Mouse (Mus musculus) stomach, embryonic 14.5 days (tissue): Measurements from ENCODE around the gene Mycl. TPM values are rescaled to one million over a fixed set of nuclear protein-coding genes. Genes with fewer than 3 reads are reported as not detected.

ENCODE experiments used
- ATAC-seq: fragments of 200-750 bp; cut with Nextera tagmentation; 2 replicates; pipeline ENCODE4 v1.8.0; 2017; ENCODE audit warnings: low read depth, moderate TSS enrichment; ENCODE audit not compliant: insufficient number of reproducible peaks, insufficient read depth, low FRiP score
- H3K27ac ChIP-seq: fragments of 300-500 bp; sonication (generic); 2 replicates; pipeline ENCODE4 v1.5.1; 2014; ENCODE audit warnings: mild to moderate bottlenecking, low read length, moderate library complexity, mixed read lengths
- H3K27me3 ChIP-seq: fragments of 300-500 bp; sonication (generic); 2 replicates; pipeline ENCODE4 v1.6.1; 2014; ENCODE audit warnings: low read length, control low read depth, mixed read lengths; ENCODE audit not compliant: control insufficient read depth, insufficient read depth
- H3K36me3 ChIP-seq: fragments of 300-500 bp; sonication (generic); 2 replicates; pipeline ENCODE4 v1.6.1; 2014; ENCODE audit warnings: mild to moderate bottlenecking, control low read depth, low read length, moderate library complexity, mixed read lengths; ENCODE audit not compliant: control insufficient read depth, insufficient read depth
- H3K4me1 ChIP-seq: fragments of 300-500 bp; sonication (generic); 2 replicates; pipeline ENCODE4 v1.6.1; 2014; ENCODE audit warnings: low read length, control low read depth, mixed read lengths; ENCODE audit not compliant: control insufficient read depth, insufficient read depth
- H3K4me2 ChIP-seq: fragments of 300-500 bp; sonication (generic); replicated peaks from 2 replicates; pipeline ENCODE4 v1.6.1; 2014; ENCODE audit warnings: low read depth, low read length, control low read depth
- H3K4me3 ChIP-seq: fragments of 300-500 bp; sonication (generic); 2 replicates; pipeline ENCODE4 v1.5.1; 2014; ENCODE audit warnings: low read depth, low read length, control low read depth
- H3K9ac ChIP-seq: fragments of 300-500 bp; sonication (generic); replicated peaks from 2 replicates; pipeline ENCODE4 v1.6.1; 2014; ENCODE audit warnings: low read depth, mild to moderate bottlenecking, control low read depth, low read length, moderate library complexity, mixed read lengths
- H3K9me3 ChIP-seq: fragments of 300-500 bp; sonication (generic); 2 replicates; pipeline ENCODE4 v1.6.1; 2016; ENCODE audit warnings: low read depth, low read length, control low read depth; ENCODE audit not compliant: control insufficient read depth
- WGBS: fragments of 180-500 bp; shearing (Covaris S2); extraction: QIAGEN DNeasy Blood & Tissue Kit; methylation state at CpG from one replicate; pipeline ENCODE4 v1.1.7; 2014; 5-methylcytosine and 5-hydroxymethylcytosine counted together
- polyA plus RNA-seq: library from polyadenylated mRNA; unstranded; fragments of >200 nt; fragmentation: Nextera tagmentation; extraction: Ambion mirVana; gene quantifications from 2 replicates; pipeline ENCODE4 v1.2.1, GENCODE M21; 2014

The Mycl gene
- polyA plus RNA-seq, 1 experiment from 2014 or later = 26.9 TPM

- Histone ChIP-seq H3K27ac (no peak overlapping the region), H3K36me3 (peaks cover 8% of the 10 kb centered on the region), H3K4me2 (no peak overlapping the region), H3K4me3 (no peak overlapping the region), H3K9ac (no peak overlapping the region), H3K27me3 (no peaks in the 10 kb centered on the region), H3K4me1 (no peaks in the 10 kb centered on the region), H3K9me3 (no peaks in the 10 kb centered on the region)
- WGBS = 90% methylated on average over 2 of the region's 2 CpGs
- ATAC-seq = no peak
These were observed 39.4 kb downstream of the Mycl start for GRCm38 (mm10) chr4:123034841-123035240.

- H3K27me3 ChIP-seq = no peaks in the 10 kb centered on the region
- H3K9me3 ChIP-seq = no peaks in the 10 kb centered on the region
- H3K4me3 ChIP-seq = no peak overlapping the region
- H3K27ac ChIP-seq = no peak overlapping the region
- H3K4me1 ChIP-seq = no peaks in the 10 kb centered on the region
- peaks cover 12% of the 10 kb centered on the region for H3K36me3 ChIP-seq
- H3K4me2 ChIP-seq = no peak overlapping the region
- no peak for ATAC-seq
- H3K9ac ChIP-seq = no peak overlapping the region
- 92% methylated on average over 2 of the region's 2 CpGs for WGBS
These were observed 40.2 kb downstream of the Mycl start for GRCm38 (mm10) chr4:123035636-123036035.

GRCm38 (mm10) chr4:123036710-123037109, 41.3 kb downstream of the Mycl start:
- H3K27ac ChIP-seq = no peak overlapping the region

GRCm38 (mm10) chr4:123041131-123041530, 45.7 kb downstream of the Mycl start:
- ATAC-seq = no peak
- H3K4me1 ChIP-seq = peaks cover 2% of the 10 kb centered on the region; the same call in 1 of the 2 replicates
- H3K9ac ChIP-seq = no peak overlapping the region
- 90% methylated on average over 6 of the region's 6 CpGs for WGBS
- no peak overlapping the region for H3K4me3 ChIP-seq
- H3K9me3 ChIP-seq = no peaks in the 10 kb centered on the region
- H3K36me3 ChIP-seq = peaks cover 13% of the 10 kb centered on the region
- H3K27ac ChIP-seq = no peak overlapping the region
- H3K27me3 ChIP-seq = no peaks in the 10 kb centered on the region
- no peak overlapping the region for H3K4me2 ChIP-seq

More at GRCm38 (mm10) chr4:123036710-123037109, 41.3 kb downstream of the Mycl start:
- Histone ChIP-seq H3K4me3 (no peak overlapping the region), H3K9me3 (no peaks in the 10 kb centered on the region), H3K4me2 (no peak overlapping the region), H3K27me3 (no peaks in the 10 kb centered on the region), H3K9ac (no peak overlapping the region), H3K4me1 (no peaks in the 10 kb centered on the region), H3K36me3 (peaks cover 8% of the 10 kb centered on the region)
- ATAC-seq = no peak
- 39% methylated on average over 3 of the region's 3 CpGs for WGBS

GRCm38 (mm10) chr4:123043858-123044257, 48.4 kb downstream of the Mycl start:
- Histone ChIP-seq H3K9me3 (no peaks in the 10 kb centered on the region), H3K27me3 (no peaks in the 10 kb centered on the region), H3K4me3 (no peak overlapping the region), H3K4me1 (peaks cover 3% of the 10 kb centered on the region; the same call in 1 of the 2 replicates), H3K4me2 (no peak overlapping the region), H3K9ac (no peak overlapping the region), H3K27ac (no peak overlapping the region), H3K36me3 (peaks cover 16% of the 10 kb centered on the region)
- ATAC-seq = no peak
- 93% methylated on average over 1 of the region's 1 CpGs for WGBS

GRCm38 (mm10) chr4:123044842-123045241, 49.4 kb downstream of the Mycl start:
- Histone ChIP-seq H3K4me3 (no peak overlapping the region), H3K9me3 (no peaks in the 10 kb centered on the region), H3K4me1 (peaks cover 3% of the 10 kb centered on the region; the same call in 1 of the 2 replicates), H3K9ac (no peak overlapping the region), H3K27ac (no peak overlapping the region), H3K4me2 (no peak overlapping the region), H3K36me3 (peaks cover 20% of the 10 kb centered on the region), H3K27me3 (no peaks in the 10 kb centered on the region)
- no peak for ATAC-seq
- 89% methylated on average over 4 of the region's 4 CpGs for WGBS

GRCm38 (mm10) chr4:123046300-123046699, 50.8 kb downstream of the Mycl start:
- Histone ChIP-seq H3K4me3 (no peak overlapping the region), H3K27me3 (no peaks in the 10 kb centered on the region), H3K9me3 (no peaks in the 10 kb centered on the region), H3K4me1 (peaks cover 17% of the 10 kb centered on the region), H3K9ac (no peak overlapping the region), H3K36me3 (peaks cover 13% of the 10 kb centered on the region; the same call in 1 of the 2 replicates), H3K4me2 (no peak overlapping the region), H3K27ac (peak overlapping the region; percentile 39; the same call in 1 of the 2 replicates)
- 63% methylated on average over 3 of the region's 3 CpGs for WGBS
- ATAC-seq = 0 out of 2 replicates have a peak, but pooled peaks have one; percentile 42

GRCm38 (mm10) chr4:123050681-123051211, 55.3 kb downstream of the Mycl start:
- Histone ChIP-seq H3K36me3 (peaks cover 38% of the 10 kb centered on the region), H3K9ac (no peak overlapping the region), H3K4me2 (no peak overlapping the region), H3K27me3 (no peaks in the 10 kb centered on the region), H3K27ac (peak overlapping the region; percentile 58), H3K4me1 (peaks cover 20% of the 10 kb centered on the region), H3K4me3 (no peak overlapping the region), H3K9me3 (no peaks in the 10 kb centered on the region)
- peak; percentile 86 for ATAC-seq
- WGBS = 39% methylated on average over 5 of the region's 5 CpGs
